Mouse (Mus musculus): ENCODE results near the gene Mdm2.
"Not testable (repeated sequence)": the region's sequence is repeated elsewhere in the genome, so short reads cannot be mapped to it uniquely, and the experiment has no call there.

The Mdm2 gene

DNA sequence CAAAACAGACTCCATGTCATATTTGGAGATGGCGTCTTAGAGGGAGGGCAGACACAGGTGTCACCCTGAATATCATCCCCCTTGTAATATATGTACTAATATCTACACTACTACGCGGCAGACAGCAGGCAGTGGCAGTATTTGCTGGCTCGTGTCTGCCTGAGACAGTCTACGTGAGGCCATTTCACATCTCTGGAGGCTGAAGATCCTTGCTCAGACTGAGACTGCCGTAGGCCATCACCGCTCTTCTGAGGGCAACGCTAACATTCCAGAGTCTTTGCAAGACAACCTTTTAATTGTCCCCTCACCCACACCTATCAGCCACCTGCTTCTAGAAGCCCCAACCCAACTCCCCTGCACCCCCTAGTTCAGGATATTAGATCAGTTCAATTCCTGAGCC, 2.9 kb upstream of the Mdm2 start:
- DNase-seq (ENCODE audit: low spot score), result no peak

DNA sequence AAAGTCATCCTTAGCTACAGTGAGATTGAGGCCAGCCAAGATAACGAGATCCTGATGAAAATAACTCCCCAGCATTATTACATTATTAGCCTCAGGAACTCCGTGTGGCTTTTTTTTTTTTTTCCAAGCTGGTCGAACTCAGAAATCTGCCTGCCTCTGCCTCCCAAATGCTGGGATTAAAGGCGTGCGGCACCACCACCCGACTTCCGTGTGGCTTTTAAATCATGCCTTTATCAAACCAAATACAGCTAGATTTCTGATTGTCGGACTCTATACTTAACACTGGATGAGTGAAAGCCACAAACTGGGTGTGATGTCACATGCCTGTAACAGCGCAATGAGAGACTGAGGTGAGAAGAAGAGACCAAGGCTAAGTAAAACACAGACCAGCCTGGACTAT, 2.3 kb upstream of the Mdm2 start:
- no peak for DNase-seq (ENCODE audit: low spot score)

DNA sequence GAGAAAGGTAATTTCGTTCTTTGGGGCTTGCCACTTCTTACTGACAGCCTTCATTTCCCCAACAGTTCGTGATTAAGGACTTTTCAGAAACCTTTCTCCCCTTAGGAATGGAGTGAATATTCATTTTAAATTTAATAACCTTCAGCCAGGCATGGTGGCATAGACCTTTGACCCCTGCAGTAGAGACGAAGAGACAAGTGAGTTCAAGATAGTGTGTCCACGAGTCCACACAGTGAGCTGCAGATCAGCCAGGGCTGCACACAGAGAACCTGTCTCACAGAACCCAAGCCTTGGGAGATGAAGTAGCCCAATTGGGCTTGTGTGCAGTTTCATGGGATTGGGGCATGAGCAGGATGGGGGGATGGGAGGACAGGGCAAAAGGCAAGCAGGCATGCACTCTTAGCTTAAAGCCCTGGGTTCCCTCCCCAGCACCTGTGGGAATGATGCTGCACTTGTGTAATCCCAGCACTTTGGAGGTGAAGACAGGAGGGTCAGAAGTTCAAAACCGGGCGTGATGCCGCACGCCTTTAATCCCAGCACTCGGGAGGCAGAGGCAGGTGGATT, 1.7 kb upstream of the Mdm2 start:
- no peak for DNase-seq (ENCODE audit: low spot score)

DNA sequence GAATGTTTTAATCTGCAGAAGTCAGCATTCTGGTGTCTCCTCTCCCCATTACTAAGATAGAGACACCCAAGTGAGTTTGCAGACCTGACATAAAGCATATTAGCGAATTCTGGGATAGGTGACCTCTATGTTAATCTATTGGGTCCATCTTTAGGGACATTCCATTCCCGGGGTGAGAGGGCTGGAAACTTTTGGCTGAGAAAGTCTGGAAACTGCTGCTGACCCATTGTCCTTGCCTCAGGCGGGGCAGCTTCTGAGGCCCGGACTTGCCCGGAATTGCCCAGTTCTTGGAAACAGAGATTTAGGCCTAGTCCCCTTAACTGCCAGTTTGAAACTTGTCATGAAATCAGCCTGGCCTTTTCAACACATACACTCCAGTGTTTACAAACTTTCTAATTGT, 850 bp upstream of the Mdm2 start:
- DNase-seq (ENCODE audit: low spot score), result no peak

DNA sequence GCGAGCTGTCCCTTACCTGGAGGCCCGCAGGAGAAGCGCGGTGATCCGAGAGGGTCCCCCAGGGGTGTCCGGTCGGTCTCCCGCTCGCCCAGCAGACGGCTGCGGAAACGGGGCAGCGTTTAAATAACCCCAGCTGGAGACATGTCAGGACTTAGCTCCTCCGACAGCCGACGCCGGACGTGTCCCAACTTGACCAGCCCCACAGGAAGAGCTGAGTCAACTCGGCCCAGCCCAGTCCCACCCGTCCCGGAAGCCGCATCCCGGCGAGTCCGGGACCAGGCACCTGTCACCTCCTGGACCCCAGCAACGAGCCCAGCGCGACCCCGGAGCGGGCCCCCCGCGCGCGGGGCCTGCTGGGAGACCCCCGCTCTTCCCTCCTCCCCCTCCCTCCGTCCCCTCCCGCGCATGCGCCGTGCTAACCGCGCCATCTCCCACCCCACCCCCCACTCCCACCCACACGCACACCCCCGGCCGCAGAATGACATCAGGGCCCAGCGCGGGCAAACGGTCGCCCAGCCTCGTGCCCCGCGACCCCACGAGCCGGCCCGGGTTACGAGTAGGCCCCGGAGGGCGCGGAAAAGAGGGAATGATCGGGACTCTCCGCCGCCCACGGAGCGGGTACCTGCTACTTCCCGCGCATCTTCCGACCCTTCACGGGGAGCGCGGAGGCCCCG, 491 bp downstream of the Mdm2 start:
- peak; percentile 87 for DNase-seq (ENCODE audit: low spot score)

DNA sequence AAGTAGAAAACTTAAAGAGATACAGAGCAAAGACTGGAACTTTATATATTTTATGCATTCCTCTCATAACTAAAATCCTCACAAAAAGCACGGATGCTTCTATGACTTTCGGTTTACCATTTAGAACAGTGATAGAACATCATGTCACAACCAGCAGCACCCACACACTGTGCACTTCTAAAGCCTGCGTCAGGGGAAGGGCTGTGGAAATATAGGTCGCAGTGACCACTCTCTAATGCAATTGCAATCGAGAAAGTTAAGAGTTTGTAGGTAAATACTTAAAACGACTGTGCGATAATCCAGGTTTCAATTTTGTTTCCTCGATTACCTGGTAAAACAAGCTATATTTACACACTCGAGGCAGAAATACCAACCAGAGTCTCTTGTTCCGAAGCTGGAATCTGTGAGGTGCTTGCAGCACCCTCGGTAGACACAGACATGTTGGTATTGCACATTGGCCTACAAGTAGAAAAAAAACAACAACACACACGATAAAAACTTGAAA, 1.2 kb downstream of the Mdm2 start:
- no peak for DNase-seq (ENCODE audit: low spot score)

DNA sequence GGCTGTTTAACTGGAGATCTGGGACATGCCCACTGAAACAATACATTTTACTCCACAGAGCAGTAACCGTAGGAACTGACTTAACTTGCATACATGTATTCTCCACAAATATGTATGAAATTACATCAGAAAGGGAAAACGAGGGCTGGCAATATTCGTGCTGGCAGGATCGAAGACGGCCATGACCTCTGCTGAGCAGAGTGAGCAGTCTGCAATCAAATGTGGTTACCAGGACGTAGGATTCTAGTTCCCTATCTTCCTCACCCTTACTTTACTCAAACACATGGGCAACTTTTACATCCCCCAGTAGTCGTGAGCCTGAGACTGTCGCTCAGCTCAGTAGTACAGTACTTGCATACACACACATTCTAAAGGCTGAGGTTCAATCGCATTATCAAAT, 1.7 kb downstream of the Mdm2 start:
- DNase-seq (ENCODE audit: low spot score), result no peak

DNA sequence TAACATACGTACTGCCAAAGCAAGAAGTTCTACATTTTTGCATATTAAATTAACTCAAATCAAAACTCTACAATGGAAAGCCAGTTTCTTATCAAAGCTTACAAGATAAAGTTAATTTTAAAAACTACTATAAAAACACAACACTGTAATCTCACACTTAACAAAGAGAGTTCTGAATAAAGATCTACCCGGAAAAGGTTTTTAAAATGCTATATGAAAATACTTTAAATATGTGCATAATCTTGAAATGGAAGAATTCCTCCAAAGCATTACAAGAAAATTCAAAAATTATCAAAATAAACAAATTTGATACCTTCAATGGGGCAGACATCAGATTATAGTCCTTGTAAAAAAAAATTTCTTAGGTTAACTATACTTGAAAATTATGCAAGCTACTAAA, 2.2 kb downstream of the Mdm2 start:
- no peak for DNase-seq (ENCODE audit: low spot score)

DNA sequence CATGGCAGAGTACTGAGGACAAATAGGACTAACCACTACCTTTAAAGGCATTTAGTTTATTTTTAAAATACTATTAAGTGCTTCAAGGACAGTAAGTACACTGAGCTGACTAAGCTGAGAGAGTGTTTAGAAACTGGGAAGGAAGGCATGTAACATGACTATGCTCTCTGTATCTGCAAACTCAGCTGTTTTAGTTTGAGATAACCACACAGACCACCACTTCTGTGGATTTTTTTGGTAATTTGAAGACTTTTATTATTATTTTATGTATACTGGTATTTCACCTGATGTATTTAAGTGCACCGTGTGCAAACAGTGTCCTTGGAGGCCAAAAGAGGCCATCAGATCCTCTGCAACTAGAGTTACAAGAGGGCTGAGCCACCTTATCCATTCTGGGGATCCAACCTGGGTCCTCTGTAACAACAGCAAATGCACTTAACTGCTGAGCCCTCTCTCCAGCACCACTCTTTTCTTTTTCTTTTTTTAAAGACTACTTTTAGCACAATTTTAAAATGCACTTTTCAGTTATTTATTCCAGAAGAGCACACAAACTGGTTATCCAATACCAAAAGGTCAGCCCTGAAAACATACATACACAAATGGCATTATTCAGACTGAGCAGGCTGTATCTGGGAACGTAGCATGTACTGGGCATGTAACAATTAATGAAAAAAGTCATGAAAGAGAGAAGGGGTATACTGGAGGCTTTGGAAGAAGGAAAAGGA, 3.3 kb downstream of the Mdm2 start:
- DNase-seq (ENCODE audit: low spot score), result no peak

DNA sequence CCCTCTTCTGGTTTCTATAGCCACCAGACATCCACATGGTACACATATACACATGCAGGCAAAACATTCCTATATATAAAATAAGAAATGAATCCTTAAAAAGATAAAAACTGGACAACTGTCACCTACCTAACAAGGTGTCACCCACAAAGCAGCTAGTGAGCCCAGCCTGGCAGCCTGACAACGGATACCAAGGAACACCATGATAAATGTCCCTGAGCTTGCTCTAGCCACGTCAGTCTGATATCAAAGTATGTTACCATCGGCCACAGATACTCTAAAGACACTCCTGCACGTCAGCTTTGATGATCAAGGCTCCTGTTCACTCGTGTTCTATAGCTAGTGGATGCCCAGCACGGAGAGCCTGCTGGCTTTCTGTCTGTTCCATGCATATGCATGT, 4.1 kb downstream of the Mdm2 start:
- no peak for DNase-seq (ENCODE audit: low spot score)

DNA sequence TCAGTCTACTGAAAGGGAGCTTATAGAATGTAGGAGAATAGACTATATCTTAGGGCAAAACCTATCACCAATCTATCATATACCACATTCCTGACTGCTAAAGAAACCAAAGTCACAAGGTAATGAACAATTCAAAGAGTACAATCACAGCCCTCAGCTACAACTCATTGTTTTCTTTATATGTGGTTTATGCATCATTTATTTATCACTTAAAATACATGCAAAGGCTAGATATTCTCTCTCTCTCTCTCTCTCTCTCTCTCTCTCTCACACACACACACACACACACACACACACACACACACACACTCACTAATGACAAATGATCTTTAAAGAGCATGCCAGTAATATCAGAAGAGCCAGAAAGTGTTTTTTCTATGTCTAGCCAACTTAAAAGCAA, 4.8 kb downstream of the Mdm2 start:
- DNase-seq (ENCODE audit: low spot score), result no peak

DNA sequence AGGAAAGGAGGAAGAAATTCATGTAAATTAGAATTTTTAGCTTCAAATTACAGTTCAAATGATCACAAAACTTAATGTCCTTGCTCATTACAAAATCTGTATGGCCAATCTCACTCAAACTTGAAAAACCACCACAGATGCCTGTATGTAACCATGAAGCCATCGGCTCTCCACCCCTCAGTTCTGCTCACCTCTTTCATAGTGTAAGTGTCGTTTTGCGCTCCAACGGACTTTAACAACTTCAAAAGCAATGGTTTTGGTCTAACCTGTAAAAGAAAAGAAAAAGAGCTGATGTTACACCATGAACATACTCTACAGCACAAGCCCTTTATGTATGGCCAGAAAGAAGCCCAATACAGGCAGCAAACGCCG, 5.6 kb downstream of the Mdm2 start:
- no peak for DNase-seq (ENCODE audit: low spot score)

DNA sequence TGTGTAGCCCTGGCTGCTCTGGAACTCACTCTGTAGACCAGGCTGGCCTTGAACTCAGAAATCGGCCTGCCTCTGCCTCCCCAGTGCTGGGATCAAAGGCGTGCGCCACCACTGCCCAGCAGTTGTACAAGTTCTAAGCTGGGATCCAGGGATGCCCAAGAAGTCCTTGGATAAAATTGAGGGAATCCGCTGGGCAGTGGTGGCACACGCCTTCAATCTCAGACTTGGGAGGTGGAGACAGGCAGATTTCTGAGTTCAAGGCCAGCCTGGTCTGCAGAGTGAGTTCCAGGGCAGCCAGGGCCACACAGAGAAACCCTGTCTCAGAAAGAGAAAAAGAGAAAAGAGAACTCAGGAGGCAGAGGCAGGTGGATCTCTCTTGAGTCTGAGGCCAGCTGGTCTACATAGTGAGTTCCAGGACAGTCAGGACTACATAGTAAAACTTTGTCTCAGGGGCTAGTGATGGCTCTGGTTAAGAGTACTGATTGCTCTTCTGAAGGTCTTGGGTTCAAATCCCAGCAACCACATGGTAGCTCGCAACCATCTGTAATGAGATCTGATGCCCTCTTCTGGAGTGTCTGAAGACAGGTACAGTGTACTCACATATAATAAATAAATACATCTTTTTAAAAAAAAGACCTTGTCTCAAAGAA, 6.1 kb downstream of the Mdm2 start:
- DNase-seq (ENCODE audit: low spot score), result not testable (repeated sequence)

DNA sequence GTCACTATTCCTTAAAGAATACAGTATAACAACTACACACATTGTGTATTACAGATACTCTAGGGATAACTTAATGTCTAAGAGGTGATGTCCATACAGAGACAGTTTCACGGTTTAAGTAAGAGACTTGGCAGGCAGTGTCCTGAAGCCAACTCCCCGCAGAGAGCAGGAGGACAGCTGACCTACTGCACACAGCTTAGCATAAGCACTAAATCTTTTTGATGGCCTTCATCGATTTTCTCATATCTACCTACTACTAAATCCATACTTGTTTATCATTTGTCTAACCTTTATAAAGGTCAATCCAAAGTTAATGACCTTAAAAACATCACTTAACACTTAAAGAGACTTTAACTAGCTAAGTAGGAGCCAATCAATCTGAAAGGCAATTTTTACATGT, 7.1 kb downstream of the Mdm2 start:
- DNase-seq (ENCODE audit: low spot score), result no peak

DNA sequence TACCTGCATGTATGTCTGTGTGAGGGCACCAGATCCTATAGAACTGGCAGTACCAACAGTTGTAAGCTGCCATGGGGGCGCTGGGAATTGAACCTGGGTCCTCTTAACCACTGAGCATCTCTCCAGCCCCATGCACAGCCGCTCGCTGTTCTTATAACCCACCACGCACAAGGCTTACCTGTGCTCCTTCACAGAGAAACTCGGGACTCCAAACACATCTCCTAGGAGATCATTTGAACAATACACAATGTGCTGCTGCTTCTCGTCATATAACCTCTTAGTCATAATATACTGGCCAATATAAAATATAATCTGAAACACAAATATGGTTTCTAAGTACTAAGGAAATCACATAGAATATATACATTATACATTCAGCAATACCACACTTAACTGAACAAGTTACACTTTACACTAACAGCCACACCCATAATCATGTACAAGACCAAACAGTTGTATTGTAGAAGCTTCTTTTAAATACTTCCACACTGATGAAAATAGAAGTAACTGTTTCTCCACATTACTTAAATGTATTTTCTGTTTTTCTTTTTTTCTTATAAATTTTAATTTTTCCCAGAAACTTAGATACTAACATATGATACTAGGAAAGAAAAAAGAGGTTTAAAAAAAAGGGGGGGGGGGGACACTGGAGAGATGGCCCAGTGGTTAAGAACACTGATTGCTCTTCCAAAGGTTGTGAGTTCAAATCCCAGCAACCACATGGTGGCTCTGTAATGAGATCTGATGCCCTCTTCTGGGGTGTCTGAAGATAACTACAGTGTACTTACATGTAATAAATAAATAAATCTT, 8.3 kb downstream of the Mdm2 start:
- DNase-seq (ENCODE audit: low spot score), result no peak

DNA sequence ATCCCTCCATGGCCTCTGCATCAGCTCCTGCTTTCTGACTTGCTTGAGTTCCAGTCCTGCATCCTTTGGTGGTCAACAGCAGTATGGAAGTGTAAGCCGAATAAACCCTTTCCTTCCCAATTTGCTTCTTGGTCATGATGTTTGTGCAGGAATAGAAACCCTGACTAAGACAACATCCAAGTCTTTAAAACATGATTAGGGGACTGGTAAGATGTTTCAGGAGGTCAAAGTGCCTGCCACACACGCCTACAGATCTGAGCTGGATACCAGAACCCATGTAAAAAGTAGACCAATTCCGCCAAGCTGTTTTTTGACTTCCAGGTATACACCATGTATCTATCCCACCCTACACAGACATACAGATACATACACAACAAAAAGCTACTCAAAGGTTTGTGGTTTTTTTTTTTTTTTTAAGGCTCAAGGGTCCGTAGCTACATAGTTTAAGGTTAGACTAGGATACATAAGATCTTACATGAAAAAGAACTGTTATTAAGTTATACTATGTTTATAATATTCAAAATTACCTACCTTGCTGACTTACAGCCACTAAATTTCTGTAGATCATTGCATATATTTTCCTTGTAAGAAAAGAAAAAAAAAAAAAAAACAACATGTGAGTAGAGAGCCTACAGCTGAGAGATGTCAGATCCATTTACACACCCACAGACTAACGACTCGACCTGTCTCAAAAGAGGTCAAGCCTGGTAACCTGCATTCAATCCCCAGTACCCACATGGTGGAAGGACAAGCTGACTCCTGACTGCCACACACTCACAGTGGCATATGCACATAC, 9.3 kb downstream of the Mdm2 start:
- no peak for DNase-seq (ENCODE audit: low spot score)

DNA sequence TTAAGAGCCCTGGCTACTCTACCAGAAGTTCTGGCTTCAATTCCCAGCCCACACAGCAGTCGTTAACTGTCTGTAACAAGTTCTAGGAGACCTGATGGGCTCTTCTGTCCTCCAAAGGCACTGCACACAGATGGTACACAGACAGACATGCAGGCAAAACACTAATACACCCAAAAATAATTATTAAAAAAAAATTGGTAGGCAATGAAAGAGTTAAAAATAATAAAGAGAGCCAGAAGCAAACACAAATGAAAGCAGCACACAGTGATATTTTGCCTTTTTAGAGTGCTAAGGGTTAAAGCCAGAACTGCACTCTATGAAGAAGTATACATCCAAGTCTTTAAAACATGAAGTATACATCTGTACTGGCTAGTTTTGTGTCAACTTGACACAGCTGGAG, 10.1 kb downstream of the Mdm2 start:
- DNase-seq (ENCODE audit: low spot score), result no peak

DNA sequence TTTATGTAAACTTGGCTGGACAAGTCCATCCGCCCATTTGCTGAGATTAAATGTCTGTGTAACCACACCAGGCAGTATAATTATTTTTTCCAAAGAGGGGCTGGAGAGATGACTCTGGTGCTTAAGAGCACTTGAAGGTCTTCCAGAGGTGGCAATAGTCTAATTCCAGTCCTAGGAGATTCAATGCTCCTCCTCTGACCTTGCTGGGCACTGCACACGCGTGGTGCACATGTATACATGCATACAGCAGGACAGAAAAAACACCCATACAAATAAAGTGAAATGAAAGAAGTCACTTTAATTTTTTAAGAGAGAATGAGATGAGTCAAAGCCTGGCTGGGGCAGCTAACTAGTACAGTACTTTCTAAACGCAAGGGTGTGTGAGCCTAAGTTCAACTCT, 10.6 kb downstream of the Mdm2 start:
- no peak for DNase-seq (ENCODE audit: low spot score)

DNA sequence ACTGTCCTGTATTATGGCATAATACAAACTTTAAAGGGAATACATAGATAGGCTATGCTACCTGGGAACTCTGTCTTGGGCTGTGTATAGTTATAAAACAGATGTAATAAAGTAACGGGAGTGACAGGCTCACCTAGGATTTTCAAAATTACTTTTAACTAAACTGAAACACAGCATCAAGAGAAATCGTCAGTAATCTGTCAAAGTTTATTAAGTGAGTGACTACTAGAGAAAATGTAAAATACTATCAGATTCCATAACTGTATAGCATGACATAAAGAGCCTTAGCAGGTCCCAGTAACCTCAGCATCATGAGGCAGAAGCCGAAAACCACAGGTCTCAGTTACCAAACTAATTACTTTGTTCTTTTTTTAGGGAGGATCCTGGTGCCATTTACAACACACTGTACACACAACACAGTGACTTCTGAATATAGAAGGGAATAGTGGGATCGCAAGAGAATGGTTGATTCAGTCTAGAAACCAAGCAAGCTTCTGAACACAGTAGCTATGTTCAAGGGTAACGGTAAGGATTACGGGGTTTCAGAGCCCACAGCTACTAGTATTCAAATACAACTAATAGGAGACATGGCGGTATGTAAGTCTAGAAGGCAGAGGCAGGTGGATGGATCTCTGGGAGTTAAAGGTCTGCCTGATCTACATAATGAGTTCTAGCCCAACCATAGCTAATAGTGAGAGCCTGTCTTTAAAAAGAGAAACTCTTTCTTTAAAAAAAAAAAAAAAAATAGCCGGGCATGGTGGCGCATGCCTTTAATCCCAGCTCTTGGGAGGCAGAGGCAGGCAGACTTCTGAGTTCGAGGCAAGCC, 12.0 kb downstream of the Mdm2 start:
- DNase-seq (ENCODE audit: low spot score), result no peak

DNA sequence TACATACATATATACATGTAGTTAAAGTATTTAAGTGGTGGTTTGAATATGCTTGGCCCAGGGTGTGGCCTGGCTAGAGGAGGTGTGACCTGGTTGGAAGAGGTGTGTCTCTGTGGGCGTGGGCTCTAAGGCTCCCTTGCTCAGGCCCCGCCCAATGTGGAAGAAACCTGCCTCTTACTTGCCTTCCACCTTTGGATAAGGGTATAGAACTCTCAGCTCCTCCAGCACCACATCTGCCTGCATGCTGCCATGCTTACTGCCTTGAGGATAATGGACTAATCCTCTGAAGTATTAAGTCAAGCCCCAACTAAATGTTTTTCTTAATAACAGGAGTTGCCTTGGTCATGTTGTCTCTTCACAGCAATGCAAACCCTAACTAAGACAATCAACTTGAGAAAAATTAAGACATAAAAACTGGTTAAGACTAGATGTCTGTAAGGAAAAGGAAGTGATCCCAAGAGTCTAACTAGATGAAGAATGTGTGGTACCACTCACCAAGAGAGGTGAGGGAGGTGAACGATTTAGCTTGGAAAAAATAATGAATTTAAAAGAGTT, 12.9 kb downstream of the Mdm2 start:
- DNase-seq (ENCODE audit: low spot score), result no peak
